Mouse (Mus musculus): ENCODE results near the gene Ppp1r12a.

The Ppp1r12a gene

DNA sequence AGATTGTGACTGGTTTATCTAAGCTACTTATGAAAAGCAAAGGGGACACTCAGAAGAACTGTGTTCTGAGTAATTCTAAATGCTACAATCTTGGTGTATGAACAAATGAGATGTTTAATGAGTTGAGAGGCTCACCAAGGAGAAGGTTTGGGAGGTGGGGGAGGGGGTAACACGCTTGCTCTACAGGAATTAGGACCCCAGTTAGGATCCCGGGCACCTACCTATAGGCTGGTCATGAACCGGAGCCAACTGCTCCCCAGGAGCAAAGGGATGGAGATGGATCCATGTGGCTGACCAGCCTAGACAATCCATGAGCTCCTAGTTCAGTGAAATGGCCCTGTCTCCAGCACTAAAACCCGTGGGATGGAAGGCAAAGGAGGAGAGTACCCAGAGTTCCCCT is 130.7 kb downstream of the Ppp1r12a start:
- no peak for DNase-seq

DNA sequence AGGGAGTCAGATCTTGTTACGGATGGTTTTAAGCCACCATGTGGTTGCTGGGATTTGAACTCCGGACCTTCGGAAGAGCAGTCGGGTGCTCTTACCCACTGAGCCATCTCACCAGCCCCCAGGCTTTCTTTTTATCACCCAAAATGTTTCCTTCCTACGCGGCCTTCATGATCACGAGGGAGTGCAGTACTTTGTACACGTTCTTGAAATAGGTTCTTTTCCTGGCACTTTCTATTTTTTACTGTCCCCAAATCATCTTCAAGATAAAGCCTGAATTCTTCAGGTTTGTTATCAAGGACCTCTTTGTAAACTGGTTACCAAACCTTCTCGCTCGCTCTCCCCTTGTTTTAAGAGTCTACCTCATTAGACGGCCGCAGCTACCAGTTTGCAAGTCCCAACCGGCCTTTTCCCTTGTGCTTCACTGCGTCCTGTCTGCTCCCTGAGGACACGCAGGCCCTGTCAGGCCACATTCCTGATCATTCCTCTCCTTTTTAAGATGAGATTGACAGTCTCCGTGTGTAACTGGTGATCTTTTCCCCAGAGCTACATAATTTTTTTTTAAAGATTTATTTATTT is 131.7 kb downstream of the Ppp1r12a start:
- no peak for DNase-seq

DNA sequence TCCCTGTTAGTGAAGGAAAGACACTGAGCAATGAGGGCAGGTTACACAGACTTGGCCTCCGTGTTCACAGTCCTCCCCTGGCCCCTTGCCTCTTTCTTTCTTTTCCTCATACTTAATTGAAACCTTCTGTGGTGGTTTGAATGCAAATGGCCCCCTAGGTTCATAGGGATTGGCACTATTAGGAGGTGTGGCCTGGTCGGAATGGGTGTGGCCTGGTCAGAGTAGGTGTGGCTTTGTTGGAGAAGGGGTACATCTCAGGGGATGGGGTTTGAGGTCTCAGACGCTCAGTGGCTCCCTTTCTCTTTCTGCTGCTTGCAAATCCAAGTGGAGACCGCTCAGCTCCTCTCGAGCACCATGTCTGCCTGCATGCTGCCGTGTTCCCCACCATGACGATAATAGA is 132.8 kb downstream of the Ppp1r12a start:
- no peak for DNase-seq

DNA sequence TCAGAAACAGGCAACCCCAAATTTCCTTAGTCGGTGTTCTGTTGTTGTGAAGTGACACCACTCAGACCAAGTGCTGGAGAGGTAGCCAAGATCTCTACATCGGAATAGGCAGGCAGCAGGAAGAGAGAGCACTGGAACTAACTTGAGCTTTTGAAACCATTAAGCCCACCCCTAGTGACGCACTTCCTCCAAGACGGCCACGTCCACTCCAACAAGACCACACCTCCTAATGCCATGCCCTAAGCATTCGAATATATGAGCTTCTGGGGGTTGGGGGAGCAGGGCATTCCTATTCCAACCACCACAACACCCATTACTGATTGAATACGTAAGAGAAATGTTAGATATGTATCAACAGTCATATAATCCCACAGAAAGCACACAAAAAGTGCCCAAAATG is 134.5 kb downstream of the Ppp1r12a start:
- DNase-seq = no peak

DNA sequence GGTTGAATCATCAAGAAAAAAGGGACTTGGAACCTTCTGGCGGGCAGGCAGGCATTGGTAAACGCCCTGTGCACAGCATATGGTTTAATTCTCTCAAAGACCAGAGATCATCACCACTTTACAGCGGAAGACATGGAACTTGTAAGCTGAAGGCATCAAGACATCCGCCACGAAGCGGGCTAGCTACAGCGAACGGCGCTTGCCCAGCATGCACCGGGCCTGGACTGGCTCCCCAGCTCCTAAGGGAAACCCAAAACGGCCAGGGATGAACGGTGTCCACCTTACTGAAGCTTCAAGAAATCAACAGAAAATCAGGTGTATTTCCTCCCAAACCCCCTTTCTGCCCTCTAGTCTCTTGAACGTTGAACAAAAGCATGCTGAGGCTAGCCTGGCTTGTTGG is 136.3 kb downstream of the Ppp1r12a start:
- DNase-seq = no peak

DNA sequence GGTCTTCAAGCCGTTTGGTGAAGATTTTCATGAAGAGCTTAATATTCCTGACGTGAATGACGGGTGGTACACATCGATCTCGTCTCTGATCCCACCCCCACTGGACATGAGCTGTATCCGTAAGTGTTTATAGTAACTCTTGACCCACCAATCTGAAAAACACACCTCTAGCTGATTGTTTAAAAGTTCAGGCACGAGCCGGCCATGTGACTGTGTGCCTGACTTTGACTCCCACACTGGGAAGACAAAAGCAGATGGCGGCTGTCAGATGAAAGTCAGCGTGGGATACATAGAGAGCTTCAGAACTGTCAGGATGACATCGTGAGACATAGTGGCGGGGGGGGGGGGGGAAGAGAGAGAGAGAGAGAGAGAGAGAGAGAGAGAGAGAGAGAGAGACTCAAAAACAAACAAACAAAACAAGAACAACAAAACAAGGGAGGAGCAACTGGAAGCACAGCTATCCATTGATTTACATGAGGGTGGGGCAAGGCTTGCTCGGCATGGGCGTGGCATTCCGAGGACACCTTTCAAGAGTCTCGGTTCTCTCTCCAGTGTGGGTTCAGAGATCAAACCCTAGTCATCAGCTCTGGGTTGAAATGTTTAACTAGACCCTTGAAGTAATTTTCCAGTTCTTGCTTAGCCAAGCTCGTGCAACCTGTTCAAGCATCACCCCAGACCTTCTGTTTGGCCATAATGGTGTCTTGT is 137.0 kb downstream of the Ppp1r12a start:
- no peak for DNase-seq

DNA sequence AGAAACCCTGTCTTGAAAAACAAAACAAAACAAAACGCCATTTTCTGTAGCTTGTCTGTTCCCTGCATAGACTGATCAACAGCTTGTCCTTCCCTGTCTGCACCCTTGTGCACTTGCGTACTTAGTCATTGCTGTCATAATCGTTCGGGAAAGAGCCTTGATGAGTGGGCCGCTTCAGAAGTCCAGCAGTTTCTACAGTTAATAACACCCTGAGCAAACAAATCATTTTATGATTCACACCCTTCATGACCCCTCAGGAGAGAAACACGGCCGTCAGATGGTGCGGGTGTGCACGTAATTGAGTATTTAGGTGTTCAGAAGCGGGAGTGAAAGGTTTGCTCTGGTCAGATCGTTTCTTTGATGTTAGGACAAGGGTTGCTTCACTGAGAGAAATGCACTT is 137.8 kb downstream of the Ppp1r12a start:
- DNase-seq = no peak

DNA sequence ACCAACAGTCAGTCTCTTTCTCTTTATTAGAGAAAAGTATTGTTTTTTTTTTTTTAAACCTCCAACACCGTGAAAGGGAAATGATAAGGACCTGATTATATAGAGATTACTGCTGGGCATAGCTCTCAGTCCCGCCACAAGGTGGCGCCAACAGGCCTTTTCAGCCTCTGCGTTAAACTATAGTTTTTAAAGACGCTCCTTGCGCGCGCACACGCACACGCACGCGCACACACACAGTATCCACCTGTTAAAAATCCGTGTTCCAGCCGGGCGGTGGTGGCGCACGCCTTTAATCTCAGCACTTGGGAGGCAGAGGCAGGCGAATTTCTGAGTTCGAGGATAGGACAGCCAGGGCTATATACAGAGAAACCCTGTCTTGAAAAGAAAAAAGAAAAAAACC is 138.8 kb downstream of the Ppp1r12a start:
- DNase-seq = peak; percentile 68 to 70

DNA sequence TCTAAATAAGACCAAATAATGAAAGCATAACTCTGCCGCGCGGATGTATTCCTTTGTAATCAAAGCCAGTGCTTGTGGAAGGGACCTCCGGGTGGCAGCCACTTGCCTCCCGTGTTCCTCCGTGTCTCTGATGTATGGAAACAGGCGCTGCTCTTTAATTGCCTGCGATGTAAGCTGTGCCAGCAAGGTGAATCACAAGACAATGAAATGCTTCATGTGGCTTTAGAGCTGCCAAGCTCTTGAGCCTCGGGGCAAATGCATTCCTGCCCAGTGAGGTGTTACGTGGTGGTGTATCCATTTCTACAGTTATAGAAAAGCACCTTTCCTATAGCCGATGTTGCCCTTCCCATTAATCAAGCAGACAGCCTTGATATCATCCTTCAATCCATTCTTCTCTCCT is 145.8 kb downstream of the Ppp1r12a start:
- no peak for DNase-seq

DNA sequence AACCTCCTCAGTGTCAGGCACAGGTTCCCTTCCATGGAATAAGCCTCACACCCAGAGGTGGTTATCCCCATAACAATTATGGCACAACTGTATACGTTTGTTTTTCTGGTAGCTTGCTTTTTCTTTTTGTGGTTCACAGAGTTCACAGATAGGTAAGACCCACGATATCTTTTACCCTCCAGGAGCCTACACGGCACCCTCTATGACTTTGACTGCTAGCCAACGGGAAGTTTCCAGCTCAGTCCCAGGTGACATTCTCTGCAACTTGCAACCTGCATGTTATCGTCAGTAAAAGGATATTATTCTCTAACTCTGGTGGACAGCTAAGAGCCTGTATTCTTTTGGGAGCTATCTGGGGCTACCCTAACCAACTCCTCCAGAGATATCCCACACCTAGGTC is 148.2 kb downstream of the Ppp1r12a start:
- no peak for DNase-seq

DNA sequence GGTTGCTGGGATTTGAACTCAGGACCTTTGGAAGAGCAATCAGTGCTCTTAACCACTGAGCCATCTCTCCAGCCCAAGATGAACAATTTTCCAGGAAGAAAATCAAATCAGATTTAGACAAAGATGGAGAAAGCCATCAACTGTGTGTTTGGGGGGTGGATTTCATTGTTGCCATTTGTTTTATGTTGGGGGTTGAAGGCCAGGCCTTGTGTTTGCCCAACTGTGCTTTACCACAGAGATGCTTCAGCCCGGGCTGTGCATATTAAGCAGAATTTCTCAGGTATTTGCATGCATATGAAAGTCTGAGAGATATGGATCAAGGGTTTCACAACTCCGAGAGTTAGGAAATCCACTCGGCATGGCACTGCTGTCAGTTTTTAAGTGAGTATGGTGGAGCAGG is 149.4 kb downstream of the Ppp1r12a start:
- no peak for DNase-seq

DNA sequence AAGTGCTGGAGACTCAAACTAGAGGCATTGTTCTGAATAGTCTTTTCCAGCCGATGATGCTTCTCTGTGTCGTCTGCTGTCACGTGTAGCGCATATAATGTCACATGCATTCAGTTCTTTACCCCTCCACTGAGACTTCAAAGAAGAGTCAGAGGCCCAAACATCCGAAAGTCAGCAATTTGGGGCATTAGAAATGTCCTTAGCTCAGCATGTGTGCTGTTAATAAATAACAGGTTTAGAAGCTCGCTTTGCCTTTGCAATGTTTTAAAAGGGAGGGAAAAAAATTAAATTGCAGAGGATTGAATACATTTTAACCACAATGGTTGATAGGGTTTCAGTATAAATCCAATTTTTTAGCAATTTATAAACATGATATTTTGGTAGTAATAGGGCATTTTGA is 151.9 kb downstream of the Ppp1r12a start:
- no peak for DNase-seq

DNA sequence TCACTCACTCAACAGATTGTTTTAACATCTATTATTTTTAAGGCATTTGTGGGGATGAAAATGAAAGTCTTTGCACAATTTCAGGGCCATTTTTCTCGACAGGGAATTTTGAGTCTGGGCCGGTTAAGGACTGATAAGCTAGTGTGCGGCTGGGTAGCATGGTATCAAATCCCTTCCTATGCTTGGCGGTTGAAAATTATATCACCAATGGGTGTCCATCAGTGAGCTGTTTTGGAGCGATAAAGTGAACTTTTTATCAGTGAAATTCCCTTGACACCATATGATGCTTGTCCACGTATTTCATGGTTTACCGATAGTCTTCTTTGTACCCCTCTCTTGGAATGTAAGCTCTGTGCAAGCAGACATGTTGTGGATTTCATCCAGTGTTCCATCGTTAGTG is 152.4 kb downstream of the Ppp1r12a start:
- no peak for DNase-seq

DNA sequence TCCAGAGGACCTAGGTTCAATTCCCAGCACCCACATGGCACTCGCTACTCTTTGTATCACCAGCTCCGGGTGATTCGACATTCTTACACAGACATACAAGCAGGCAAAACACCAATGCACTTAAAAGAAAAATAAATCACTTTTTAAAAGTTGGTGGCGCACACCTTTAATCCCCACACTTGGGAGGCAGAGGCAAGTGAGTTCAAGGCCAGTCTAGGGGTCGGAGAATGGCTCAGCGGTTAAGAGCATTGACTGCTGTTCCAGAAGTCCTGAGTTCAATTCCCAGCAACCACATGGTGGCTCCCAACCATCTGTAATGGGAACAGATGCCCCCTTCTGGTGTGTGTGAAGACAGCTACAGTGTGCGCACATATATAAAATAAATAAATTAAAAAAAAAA is 153.2 kb downstream of the Ppp1r12a start:
- DNase-seq = no peak

DNA sequence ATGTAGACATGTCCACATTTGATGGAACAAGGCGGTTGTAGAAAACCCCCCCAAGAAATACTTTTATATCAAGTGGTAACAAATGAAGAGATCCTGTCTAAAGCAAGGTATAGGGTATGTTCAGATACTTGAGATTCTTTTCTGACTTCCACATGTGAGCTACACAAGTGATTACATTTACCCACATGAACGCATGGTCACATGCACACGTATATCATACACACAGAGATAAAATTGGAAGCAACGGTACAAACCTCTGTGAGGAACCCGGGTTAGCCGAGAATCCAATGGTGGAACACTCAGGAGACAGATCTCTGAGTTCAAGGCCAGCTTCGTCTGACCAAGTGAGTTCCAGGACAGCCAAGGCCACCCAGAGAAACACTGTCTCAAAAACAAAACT is 166.4 kb downstream of the Ppp1r12a start:
- DNase-seq = no peak

DNA sequence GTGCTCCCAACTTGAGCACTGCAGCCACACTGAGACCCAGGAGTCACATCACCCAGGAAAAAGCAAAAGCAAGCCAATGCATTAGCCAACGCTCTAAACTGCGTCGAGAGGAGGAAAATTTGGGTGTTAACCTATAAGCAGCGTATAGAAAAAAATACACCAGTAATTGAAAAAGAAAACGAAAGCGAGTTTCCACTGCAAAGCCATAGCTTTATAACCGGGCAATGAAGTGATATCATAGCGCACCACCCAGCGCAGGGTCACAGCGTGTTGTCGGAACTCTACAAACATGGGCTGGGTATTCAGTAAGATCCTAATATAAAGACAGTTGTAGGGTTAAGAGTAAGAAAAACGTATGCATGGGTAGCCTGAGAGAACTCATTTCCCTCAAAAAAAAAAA is 167.0 kb downstream of the Ppp1r12a start:
- DNase-seq = no peak

DNA sequence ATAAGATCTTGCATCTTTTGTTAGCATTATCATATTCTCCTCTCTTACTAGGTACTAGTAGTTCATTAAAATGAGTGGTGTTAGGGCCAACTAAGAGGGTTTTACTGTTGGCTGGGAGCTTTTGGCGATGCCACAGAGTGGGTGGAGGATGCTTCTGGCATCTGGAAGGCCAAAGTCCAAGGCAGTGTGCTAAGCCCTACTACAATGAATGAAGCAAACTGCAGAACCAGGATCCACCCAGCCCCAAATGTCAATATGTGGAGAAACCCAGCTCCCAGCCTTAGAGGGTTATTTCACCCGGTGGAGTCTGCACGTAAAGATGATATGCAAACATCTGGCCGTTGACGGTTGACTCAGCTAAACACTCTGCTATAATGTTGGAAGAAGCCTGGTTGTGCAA is 167.8 kb downstream of the Ppp1r12a start:
- no peak for DNase-seq

DNA sequence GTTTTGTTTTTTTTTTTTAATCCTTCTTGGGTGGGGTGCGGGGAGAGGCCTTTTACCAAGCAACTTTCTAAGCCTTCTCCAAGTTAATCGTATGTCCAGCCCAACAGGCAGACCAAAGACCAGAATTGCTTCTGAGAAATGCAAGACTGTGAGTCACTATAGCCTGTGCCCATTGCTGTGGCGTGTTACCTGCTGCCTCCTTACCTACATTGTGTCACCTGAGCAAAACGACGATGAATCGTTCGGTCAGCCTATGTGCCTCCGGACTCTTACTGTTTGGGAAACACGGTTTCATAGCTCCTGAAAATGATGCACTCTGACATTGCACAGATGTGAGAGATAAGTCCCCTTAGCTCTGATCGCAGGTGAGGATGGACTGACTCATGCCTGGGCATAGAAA is 169.0 kb downstream of the Ppp1r12a start:
- no peak for DNase-seq

DNA sequence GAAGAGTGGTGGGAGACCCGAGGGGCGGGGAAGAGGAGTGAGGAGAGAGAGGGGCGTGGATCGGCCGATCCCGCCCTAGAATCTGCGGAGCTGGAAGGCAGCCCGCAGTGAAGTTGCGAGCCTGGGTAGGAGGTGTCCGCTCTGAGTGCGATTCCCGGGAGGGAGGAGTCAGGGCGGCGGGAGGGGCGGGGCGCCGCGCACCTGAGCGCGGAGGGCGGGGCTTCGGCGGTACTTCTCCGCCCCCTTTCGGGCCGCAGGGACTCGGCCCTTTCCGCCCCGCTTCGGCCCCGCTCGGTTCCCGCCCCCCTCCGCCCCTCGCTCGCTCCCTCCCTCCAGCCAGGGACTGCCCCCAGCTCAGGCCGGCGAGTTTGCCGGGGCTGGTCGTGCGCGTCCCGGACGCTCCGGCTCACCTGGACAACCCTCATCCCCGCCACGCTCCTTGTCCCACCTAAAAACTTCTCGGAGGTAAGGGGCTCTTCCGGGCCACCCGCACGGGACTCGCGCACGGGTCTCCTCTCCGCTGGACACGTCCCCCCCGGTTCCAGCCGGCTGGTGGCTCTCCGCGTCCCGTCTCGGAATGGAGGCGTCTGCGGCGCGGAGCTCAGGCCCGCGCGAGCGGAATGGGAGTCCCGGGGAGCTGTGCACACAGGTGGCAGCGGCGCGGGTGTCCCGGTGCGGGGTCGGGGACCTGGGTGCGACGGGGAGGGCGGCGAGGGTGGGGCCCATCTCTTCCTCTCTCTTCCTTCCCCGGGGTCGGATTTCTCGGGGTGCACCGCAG is 170.0 kb downstream of the Ppp1r12a start, which contains the start of gene Pawr:
TSS of gene Pawr (plus strand) at position 338 of the 778 bp plus-strand sequence.
- DNase-seq = peak; percentile 20 to 32

DNA sequence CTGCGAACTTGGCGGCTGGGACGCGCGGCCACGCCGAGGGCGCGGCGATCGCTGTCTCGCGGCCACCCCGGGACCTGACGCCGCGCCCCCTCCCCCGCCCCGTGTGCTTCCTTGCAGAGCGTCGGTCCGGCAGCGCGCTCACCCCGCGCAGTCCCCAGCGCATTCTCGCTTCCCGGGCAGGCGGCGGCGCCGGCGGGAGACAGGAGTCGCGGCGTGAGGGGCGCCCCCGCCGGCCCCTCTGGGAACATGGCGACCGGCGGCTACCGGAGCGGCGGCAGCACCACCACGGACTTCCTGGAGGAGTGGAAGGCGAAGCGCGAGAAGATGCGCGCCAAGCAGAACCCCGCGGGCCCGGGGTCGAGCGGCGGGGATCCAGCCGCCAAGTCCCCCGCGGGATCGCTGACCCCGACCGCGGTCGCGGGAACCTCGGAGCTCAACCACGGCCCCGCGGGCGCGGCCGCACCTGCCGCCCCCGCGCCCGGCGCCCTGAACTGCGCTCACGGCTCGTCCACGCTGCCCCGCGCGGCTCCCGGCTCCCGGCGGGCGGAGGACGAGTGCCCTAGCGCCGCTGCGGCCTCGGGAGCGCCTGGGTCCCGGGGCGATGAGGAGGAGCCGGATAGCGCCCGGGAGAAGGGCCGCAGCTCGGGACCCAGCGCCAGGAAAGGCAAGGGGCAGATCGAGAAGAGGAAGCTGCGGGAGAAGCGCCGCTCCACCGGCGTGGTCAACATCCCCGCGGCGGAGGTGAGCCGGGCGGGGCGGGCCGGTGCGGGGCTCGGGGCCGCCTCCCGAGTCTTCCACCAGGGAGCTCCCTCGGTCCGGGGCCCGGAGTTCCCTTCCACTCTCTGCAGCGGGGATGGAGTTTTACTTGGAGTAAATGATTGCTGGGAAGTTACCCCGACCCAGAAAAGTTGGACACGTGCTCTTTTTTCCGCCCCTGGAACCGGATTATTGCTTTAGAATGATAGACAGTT is 170.9 kb downstream of the Ppp1r12a start:
- DNase-seq = peak in 1 of 2 experiments; percentile 13

DNA sequence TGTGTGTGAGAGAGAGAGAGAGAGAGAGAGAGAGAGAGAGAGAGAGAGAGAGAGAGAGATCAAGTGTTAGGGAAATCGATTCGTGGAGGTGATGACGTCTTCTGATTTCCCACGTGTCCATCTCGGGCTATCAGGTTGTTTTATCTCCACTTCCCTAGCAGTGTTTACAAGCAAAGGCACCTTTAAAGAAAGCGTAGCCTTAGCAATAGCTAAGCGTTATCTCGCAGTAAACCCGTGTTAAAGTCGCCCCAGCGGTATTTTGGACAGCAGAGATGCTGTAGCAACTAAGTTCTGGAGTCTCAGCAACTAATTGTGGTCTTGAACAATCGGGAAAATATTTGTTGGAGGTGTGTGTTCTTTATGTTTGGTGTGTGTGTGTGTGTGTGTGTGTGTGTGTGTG is 171.6 kb downstream of the Ppp1r12a start:
- no peak for DNase-seq
